8 mouse cellular contexts compared by ENCODE assay signal in the genomic region with DNA sequence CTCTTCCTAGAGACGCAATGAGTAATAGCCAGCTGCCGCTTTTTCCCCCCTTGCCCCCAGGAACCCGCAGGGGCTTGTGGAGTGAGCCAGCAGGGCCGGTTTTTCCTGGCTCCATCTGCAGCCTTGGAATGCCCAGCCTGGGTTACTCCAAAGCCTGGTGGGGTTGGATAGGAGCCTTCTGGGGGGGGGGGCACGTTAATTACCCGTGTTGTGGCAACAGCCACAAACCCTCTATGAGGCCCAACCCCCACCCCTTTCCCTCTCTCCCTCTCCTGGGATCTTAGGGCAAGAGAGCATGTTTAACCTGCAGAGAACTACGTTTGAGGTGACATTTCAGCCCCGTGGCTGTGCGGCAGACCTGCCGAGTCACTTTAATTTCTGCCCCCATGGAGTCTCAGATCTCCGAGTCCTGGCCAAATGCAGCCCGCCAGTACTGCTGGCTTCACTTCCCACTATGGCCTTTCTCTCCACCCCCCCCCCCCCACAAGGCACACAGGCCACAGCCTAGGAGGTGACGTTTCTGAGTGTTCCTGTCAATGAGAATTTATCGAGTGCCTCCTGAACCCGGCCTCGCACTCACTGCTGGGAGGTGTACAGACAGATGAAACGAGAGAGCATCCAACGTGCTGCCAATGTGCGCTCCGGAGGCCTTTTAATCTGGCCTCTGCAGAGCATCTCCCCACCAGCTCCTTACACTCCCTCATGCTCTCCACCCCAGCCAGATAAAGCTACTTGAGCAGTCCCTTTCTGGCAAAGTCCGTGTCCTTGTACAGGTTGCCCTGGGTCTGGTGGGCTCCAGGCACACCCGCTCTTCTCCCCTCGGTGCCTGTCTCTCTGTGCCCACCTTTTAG. TPM values are rescaled to one million over a fixed set of nuclear protein-coding genes. Genes with fewer than 3 reads are reported as not detected.
DNase-seq lines count a peak whose midpoint lies in the region; ATAC-seq and TF ChIP-seq lines count a peak whose summit lies in the region.

No protein-coding gene starts in this region.

- TF ChIP-seq POLR2A in cortical plate, adult 2 months (IDR thresholded peaks at IDR 0.05; ENCODE audit: extremely low read depth, insufficient read depth, low read length) = no peak

- TF ChIP-seq EP300 in liver, embryonic 14.5 days (IDR thresholded peaks at IDR 0.05; ENCODE audit: low read depth) = peak; percentile 64

- WGBS in hindbrain, embryonic 15.5 days = 21% methylated on average over 23 of the region's 23 CpGs
- 10% methylated on average over 23 of the region's 23 CpGs for WGBS in liver, embryonic 14.5 days (ENCODE audit: insufficient replicate concordance)

- TF ChIP-seq CTCF in cortical plate, adult 2 months (IDR thresholded peaks at IDR 0.05; ENCODE audit: extremely low read depth, insufficient read depth, low read length) = no peak
- no peak for TF ChIP-seq CTCF in liver, embryonic 14.5 days (IDR thresholded peaks at IDR 0.05; ENCODE audit: low read depth)

- peak overlapping the region; percentile 99 for H3K4me3 ChIP-seq in megakaryocyte, embryonic 14.5 days (replicated peaks)
- no peak overlapping the region for H3K4me3 ChIP-seq in cortical plate, adult 2 months (ENCODE audit: insufficient read depth, low read length)
- no peak overlapping the region for H3K4me3 ChIP-seq in hindbrain, embryonic 15.5 days
- H3K4me3 ChIP-seq in liver, embryonic 14.5 days (ENCODE audit: insufficient read depth in 1 of 2, low read depth in 2 of 2, low read length in 2 of 2) = peak overlapping the region; percentile 73 to 88

- no peak overlapping the region; the same call in 1 of the 2 replicates for H3K9ac ChIP-seq in hindbrain, embryonic 15.5 days
- H3K9ac ChIP-seq in liver, embryonic 14.5 days (replicated peaks) = peak overlapping the region; percentile 85

- ATAC-seq in megakaryocyte, adult 5-6 weeks (ENCODE audit: poor library complexity, severe bottlenecking) = no peak
- no peak for ATAC-seq in hindbrain, embryonic 15.5 days (ENCODE audit: low FRiP score, low read depth)
- peak; percentile 59 for ATAC-seq in liver, embryonic 14.5 days (ENCODE audit: insufficient read depth)

- H3K9me3 ChIP-seq in megakaryocyte, embryonic 14.5 days = no peaks in the 10 kb centered on the region
- H3K9me3 ChIP-seq in hindbrain, embryonic 15.5 days = no peaks in the 10 kb centered on the region
- no peaks in the 10 kb centered on the region for H3K9me3 ChIP-seq in liver, embryonic 14.5 days (ENCODE audit: control insufficient read depth, low read length)

- H3K4me2 ChIP-seq in hindbrain, embryonic 15.5 days = peak overlapping the region; percentile 99
- H3K4me2 ChIP-seq in liver, embryonic 14.5 days (ENCODE audit: low read depth) = peak overlapping the region; percentile 93

- peak; percentile 70 to 76 (median 73) for DNase-seq in liver, embryonic 14.5 days (ENCODE audit: low read depth in 3 of 3, low spot score in 3 of 3)
- peak; percentile 58 for DNase-seq in thymus, postnatal 25 days
- DNase-seq in adrenal gland, postnatal 4 days (ENCODE audit: low spot score in 2 of 2) = no peak
- no peak for DNase-seq in left cerebral cortex, adult 18-20 months (ENCODE audit: low spot score in 2 of 2)

- H3K4me1 ChIP-seq in megakaryocyte, embryonic 14.5 days = peaks cover 72% of the 10 kb centered on the region
- no peaks in the 10 kb centered on the region for H3K4me1 ChIP-seq in cortical plate, adult 2 months (ENCODE audit: control insufficient read depth, insufficient read depth, low read length)
- peaks cover 77% of the 10 kb centered on the region for H3K4me1 ChIP-seq in hindbrain, embryonic 15.5 days (replicated peaks)
- peaks cover 39 to 61% of the 10 kb centered on the region in 2 experiments for H3K4me1 ChIP-seq in liver, embryonic 14.5 days (replicated peaks; ENCODE audit: control insufficient read depth in 2 of 2, insufficient read depth in 2 of 2, low read length in 1 of 2)

- H3K36me3 ChIP-seq in megakaryocyte, embryonic 14.5 days (replicated peaks; ENCODE audit: low read length) = peaks cover 53% of the 10 kb centered on the region
- H3K36me3 ChIP-seq in hindbrain, embryonic 15.5 days = no peaks in the 10 kb centered on the region
- H3K36me3 ChIP-seq in liver, embryonic 14.5 days (replicated peaks; ENCODE audit: control insufficient read depth, insufficient read depth, low read depth) = peaks cover 3% of the 10 kb centered on the region; the same call in 1 of the 2 replicates

- no peaks in the 10 kb centered on the region for H3K27me3 ChIP-seq in megakaryocyte, embryonic 14.5 days (replicated peaks)
- H3K27me3 ChIP-seq in hindbrain, embryonic 15.5 days = no peaks in the 10 kb centered on the region
- H3K27me3 ChIP-seq in liver, embryonic 14.5 days (ENCODE audit: control insufficient read depth, insufficient read depth, low read length) = no peaks in the 10 kb centered on the region

- peak overlapping the region; percentile 55; the same call in 1 of the 2 replicates for H3K27ac ChIP-seq in cortical plate, adult 2 months (ENCODE audit: insufficient read depth, low read length)
- H3K27ac ChIP-seq in hindbrain, embryonic 15.5 days (replicated peaks) = peak overlapping the region; percentile 95
- H3K27ac ChIP-seq in liver, embryonic 14.5 days = peak overlapping the region; percentile 78

RNA-seq across cellular contexts. Expression of gene Gins2, which starts 49.1 kb away (rescaled TPM):
- 8.3 and 35.4 TPM in 2 replicates for polyA plus RNA-seq in megakaryocyte, embryonic 14.5 days (2012; ENCODE audit: insufficient read depth, low replicate concordance)
- total RNA-seq in megakaryocyte, adult 5-6 weeks (2015) = 28.3 and 31.8 TPM in 2 replicates
- total RNA-seq in megakaryocyte, adult 5-6 weeks (2017) = 23.2 and 28.9 TPM in 2 replicates
- polyA plus RNA-seq in cortical plate, adult 2 months (2012; rRNA removed) = 2.2 and 2.4 TPM in 2 replicates
- 19.0 and 24.9 TPM in 2 replicates for polyA plus RNA-seq in hindbrain, embryonic 15.5 days (2015; fragmentation: Nextera tagmentation; extraction: Ambion mirVana)
- polyA plus RNA-seq in liver, embryonic 14.5 days (2012; rRNA removed) = 31.5 and 37.5 TPM in 2 replicates
- 63.4 and 63.7 TPM in 2 replicates for polyA plus RNA-seq in liver, embryonic 14.5 days (2014; fragmentation: Nextera tagmentation; extraction: Ambion mirVana)
- 10 to 100 TPM; 36.6 to 39.3 TPM for total RNA-seq in adrenal gland, postnatal 4 days (2021)
- total RNA-seq in left cerebral cortex, adult 18-20 months (2021) = 1 to 10 TPM; 2.1 to 2.4 TPM

Comparison
In these comparisons a context has a peak if more than half of its experiments do, and no peak if none do; other contexts are left out.
1. H3K4me3 ChIP-seq: peak in megakaryocyte, embryonic 14.5 days (single experiment) and liver, embryonic 14.5 days (2 of 2); none in cortical plate, adult 2 months (single experiment) and hindbrain, embryonic 15.5 days (single experiment).
2. DNase-seq: peak in liver, embryonic 14.5 days (3 of 3) and thymus, postnatal 25 days (single experiment); none in adrenal gland, postnatal 4 days (0 of 2) and left cerebral cortex, adult 18-20 months (0 of 2).
3. Peak in every context shown above with its lines, with median percentiles within 50 percentile points of each other: H3K27ac ChIP-seq.